Mouse (Mus musculus): ENCODE results near the gene Usp40. TPM values are rescaled to one million over a fixed set of nuclear protein-coding genes. Genes with fewer than 3 reads are reported as not detected.

The Usp40 gene
- total RNA-seq, 1 experiment = 10.4 TPM

GRCm38 (mm10) chr1:87970381-87970780 is 38.0 kb downstream of the Usp40 start:
- in situ Hi-C loops (cut with MboI; ENCODE audit: low sequenced_read_pairs in 2 of 2, unreplicated experiment in 2 of 2) = no loop called here
- TF ChIP-seq ZNF384 (IDR thresholded peaks at IDR 0.05; ENCODE audit: low read depth, low read length) = no peak
- no peak for TF ChIP-seq CHD2 (IDR thresholded peaks at IDR 0.05; ENCODE audit: low read depth, low read length)
- no peak for TF ChIP-seq HCFC1 (IDR thresholded peaks at IDR 0.05; ENCODE audit: borderline replicate concordance, insufficient read depth, low read length)
- no peak for TF ChIP-seq MAFK (IDR thresholded peaks at IDR 0.05; ENCODE audit: insufficient read depth, low read depth, low read length)
- no peak for TF ChIP-seq ZC3H11A (IDR thresholded peaks at IDR 0.05; ENCODE audit: borderline replicate concordance, low read depth, low read length)
- H3K4me1 ChIP-seq (ENCODE audit: control insufficient read depth in 2 of 2, insufficient read depth in 2 of 2, low read length in 2 of 2, poor library complexity in 1 of 2) = no peaks in the 10 kb centered on the region
- H3K27ac ChIP-seq (ENCODE audit: insufficient read depth, low read depth, low read length, poor library complexity, severe bottlenecking) = no peak overlapping the region
- no peaks in the 10 kb centered on the region for H3K36me3 ChIP-seq (ENCODE audit: control insufficient read depth, insufficient read depth, low read length, poor library complexity, severe bottlenecking)
- H3K4me3 ChIP-seq (ENCODE audit: insufficient read depth in 1 of 2, low read depth in 1 of 2, low read length in 2 of 2, poor library complexity in 1 of 2, severe bottlenecking in 1 of 2) = no peak overlapping the region
- no peak overlapping the region for H3K9ac ChIP-seq (ENCODE audit: insufficient read depth, low read depth, low read length, poor library complexity, severe bottlenecking)
- no peaks in the 10 kb centered on the region for H3K9me3 ChIP-seq (ENCODE audit: control insufficient read depth, insufficient read depth, low read depth, low read length)
- DNase-seq (ENCODE audit: low read depth, low spot score) = no peak

GRCm38 (mm10) chr1:87961459-87962167 is 46.7 kb downstream of the Usp40 start:
- in situ Hi-C loops (cut with MboI; ENCODE audit: low sequenced_read_pairs in 2 of 2, unreplicated experiment in 2 of 2) = no loop called here
- Histone ChIP-seq H3K9ac (ENCODE audit: insufficient read depth, low read depth, low read length, poor library complexity, severe bottlenecking) (no peak overlapping the region), H3K4me1 (ENCODE audit: control insufficient read depth in 2 of 2, insufficient read depth in 2 of 2, low read length in 2 of 2, poor library complexity in 1 of 2) (no peaks in the 10 kb centered on the region), H3K4me3 (ENCODE audit: insufficient read depth in 1 of 2, low read depth in 1 of 2, low read length in 2 of 2, poor library complexity in 1 of 2, severe bottlenecking in 1 of 2) (no peak overlapping the region), H3K27ac (ENCODE audit: insufficient read depth, low read depth, low read length, poor library complexity, severe bottlenecking) (no peak overlapping the region), H3K9me3 (ENCODE audit: control insufficient read depth, insufficient read depth, low read depth, low read length) (no peaks in the 10 kb centered on the region), H3K36me3 (ENCODE audit: control insufficient read depth, insufficient read depth, low read length, poor library complexity, severe bottlenecking) (no peaks in the 10 kb centered on the region)
- no peak for TF ChIP-seq MAFK (IDR thresholded peaks at IDR 0.05; ENCODE audit: insufficient read depth, low read depth, low read length)
- TF ChIP-seq HCFC1 (IDR thresholded peaks at IDR 0.05; ENCODE audit: borderline replicate concordance, insufficient read depth, low read length) = no peak
- no peak for TF ChIP-seq ZNF384 (IDR thresholded peaks at IDR 0.05; ENCODE audit: low read depth, low read length)
- no peak for TF ChIP-seq ZC3H11A (IDR thresholded peaks at IDR 0.05; ENCODE audit: borderline replicate concordance, low read depth, low read length)
- DNase-seq (ENCODE audit: low read depth, low spot score) = no peak

GRCm38 (mm10) chr1:87960752-87961151 is 47.6 kb downstream of the Usp40 start:
- Histone ChIP-seq H3K27ac (ENCODE audit: insufficient read depth, low read depth, low read length, poor library complexity, severe bottlenecking) (no peak overlapping the region), H3K36me3 (ENCODE audit: control insufficient read depth, insufficient read depth, low read length, poor library complexity, severe bottlenecking) (0 out of 2 replicates have a peak, but pooled peaks cover 1% of the 10 kb centered on the region), H3K4me3 (ENCODE audit: insufficient read depth in 1 of 2, low read depth in 1 of 2, low read length in 2 of 2, poor library complexity in 1 of 2, severe bottlenecking in 1 of 2) (no peak overlapping the region), H3K9ac (ENCODE audit: insufficient read depth, low read depth, low read length, poor library complexity, severe bottlenecking) (no peak overlapping the region), H3K9me3 (ENCODE audit: control insufficient read depth, insufficient read depth, low read depth, low read length) (no peaks in the 10 kb centered on the region), H3K4me1 (ENCODE audit: control insufficient read depth in 2 of 2, insufficient read depth in 2 of 2, low read length in 2 of 2, poor library complexity in 1 of 2) (no peaks in the 10 kb centered on the region)
- in situ Hi-C loops (cut with MboI; ENCODE audit: low sequenced_read_pairs in 2 of 2, unreplicated experiment in 2 of 2) = no loop called here
- no peak for DNase-seq (ENCODE audit: low read depth, low spot score)
- no peak for TF ChIP-seq ZNF384 (IDR thresholded peaks at IDR 0.05; ENCODE audit: low read depth, low read length)
- TF ChIP-seq ZC3H11A (IDR thresholded peaks at IDR 0.05; ENCODE audit: borderline replicate concordance, low read depth, low read length) = no peak
- no peak for TF ChIP-seq HCFC1 (IDR thresholded peaks at IDR 0.05; ENCODE audit: borderline replicate concordance, insufficient read depth, low read length)
- no peak for TF ChIP-seq CHD2 (IDR thresholded peaks at IDR 0.05; ENCODE audit: low read depth, low read length)
- no peak for TF ChIP-seq MAFK (IDR thresholded peaks at IDR 0.05; ENCODE audit: insufficient read depth, low read depth, low read length)

- no peak for TF ChIP-seq MAFK (IDR thresholded peaks at IDR 0.05; ENCODE audit: insufficient read depth, low read depth, low read length)
- TF ChIP-seq ZNF384 (IDR thresholded peaks at IDR 0.05; ENCODE audit: low read depth, low read length) = no peak
- no peak for TF ChIP-seq HCFC1 (IDR thresholded peaks at IDR 0.05; ENCODE audit: borderline replicate concordance, insufficient read depth, low read length)
- TF ChIP-seq CHD2 (IDR thresholded peaks at IDR 0.05; ENCODE audit: low read depth, low read length) = no peak
- TF ChIP-seq ZC3H11A (IDR thresholded peaks at IDR 0.05; ENCODE audit: borderline replicate concordance, low read depth, low read length) = no peak
- no peak overlapping the region; the same call in 1 of the 2 replicates for H3K9ac ChIP-seq (ENCODE audit: insufficient read depth, low read depth, low read length, poor library complexity, severe bottlenecking)
- no peak overlapping the region for H3K4me3 ChIP-seq (ENCODE audit: insufficient read depth in 1 of 2, low read depth in 1 of 2, low read length in 2 of 2, poor library complexity in 1 of 2, severe bottlenecking in 1 of 2)
- H3K27ac ChIP-seq (ENCODE audit: insufficient read depth, low read depth, low read length, poor library complexity, severe bottlenecking) = no peak overlapping the region
- in situ Hi-C loops (cut with MboI; ENCODE audit: low sequenced_read_pairs in 2 of 2, unreplicated experiment in 2 of 2) = no loop called here
- H3K4me1 ChIP-seq (ENCODE audit: control insufficient read depth in 2 of 2, insufficient read depth in 2 of 2, low read length in 2 of 2, poor library complexity in 1 of 2) = no peaks in the 10 kb centered on the region
- no peak for DNase-seq (ENCODE audit: low read depth, low spot score)
- H3K9me3 ChIP-seq (ENCODE audit: control insufficient read depth, insufficient read depth, low read depth, low read length) = no peaks in the 10 kb centered on the region
- H3K36me3 ChIP-seq (ENCODE audit: control insufficient read depth, insufficient read depth, low read length, poor library complexity, severe bottlenecking) = 0 out of 2 replicates have a peak, but pooled peaks cover 2% of the 10 kb centered on the region
Measured at GRCm38 (mm10) chr1:87959998-87960431, 48.3 kb downstream of the Usp40 start.
